Mouse (Mus musculus) hindbrain, embryonic 11.5 days (tissue): Measurements from ENCODE around the gene Apoc3. TPM values are rescaled to one million over a fixed set of nuclear protein-coding genes. Genes with fewer than 3 reads are reported as not detected.
A peak's percentile ranks its signal among the peaks of the same experiment; 100 is the strongest.

Source experiments
- ATAC-seq: fragments of 200-750 bp; cut with Nextera tagmentation; 2 replicates; pipeline ENCODE4 v1.8.0; 2017; ENCODE audit warnings: mild to moderate bottlenecking, moderate TSS enrichment, moderate library complexity; ENCODE audit not compliant: low FRiP score
- DNase-seq: peaks from one replicate; pipeline ENCODE4 v3.0.0-alpha.2; 2015; ENCODE audit warnings: low spot score
- H3K27ac ChIP-seq: fragments of 300-500 bp; sonication (generic); 2 replicates; pipeline ENCODE4 v1.5.1; 2014; ENCODE audit warnings: mild to moderate bottlenecking, low read depth, low read length
- H3K27me3 ChIP-seq: fragments of 300-500 bp; sonication (generic); 2 replicates; pipeline ENCODE4 v1.6.1; 2014; ENCODE audit warnings: mild to moderate bottlenecking, low read length, moderate library complexity, mixed read lengths; ENCODE audit not compliant: control insufficient read depth, insufficient read depth
- H3K36me3 ChIP-seq: fragments of 300-500 bp; sonication (generic); 2 replicates; pipeline ENCODE4 v1.6.1; 2014; ENCODE audit warnings: mild to moderate bottlenecking, low read length, moderate library complexity, mixed read lengths; ENCODE audit not compliant: control insufficient read depth, insufficient read depth
- H3K4me1 ChIP-seq: fragments of 300-500 bp; sonication (generic); replicated peaks from 2 replicates; pipeline ENCODE4 v1.6.1; 2014; ENCODE audit warnings: low read length, mixed read lengths; ENCODE audit not compliant: control insufficient read depth, insufficient read depth
- H3K4me2 ChIP-seq: fragments of 300-500 bp; sonication (generic); replicated peaks from 2 replicates; pipeline ENCODE4 v1.6.1; 2014; ENCODE audit warnings: mild to moderate bottlenecking, low read depth, low read length
- H3K4me3 ChIP-seq: fragments of 300-500 bp; sonication (generic); 2 replicates; pipeline ENCODE4 v1.5.1; 2014; ENCODE audit warnings: low read depth, low read length
- H3K9ac ChIP-seq: fragments of 300-500 bp; sonication (generic); 2 replicates; pipeline ENCODE4 v1.6.1; 2014; ENCODE audit warnings: low read depth, low read length
- H3K9me3 ChIP-seq: fragments of 300-500 bp; sonication (generic); 2 replicates; pipeline ENCODE4 v1.6.1; 2016; ENCODE audit warnings: low read length; ENCODE audit not compliant: control insufficient read depth
- WGBS: fragments of 180-500 bp; shearing (Covaris S2); extraction: QIAGEN DNeasy Blood & Tissue Kit; methylation state at CpG from one replicate; pipeline ENCODE4 v1.1.7; 2014; 5-methylcytosine and 5-hydroxymethylcytosine counted together
- polyA plus RNA-seq: library from polyadenylated mRNA; unstranded; fragments of >200 nt; fragmentation: Nextera tagmentation; extraction: Ambion mirVana; gene quantifications from 2 replicates; pipeline ENCODE4 v1.2.1, GENCODE M21; 2014

The Apoc3 gene
- polyA plus RNA-seq, 1 experiment from 2014 or later, result not detected

GRCm38 (mm10) chr9:46192642-46193041 lies 42.8 kb downstream of the Apoc3 start:
- no peak overlapping the region for H3K4me3 ChIP-seq
- H3K9me3 ChIP-seq, result no peaks in the 10 kb centered on the region
- no peak overlapping the region for H3K4me2 ChIP-seq
- WGBS, result 80% methylated on average over 6 of the region's 6 CpGs
- DNase-seq, result no peak
- H3K4me1 ChIP-seq, result no peaks in the 10 kb centered on the region
- no peaks in the 10 kb centered on the region for H3K27me3 ChIP-seq
- no peak overlapping the region for H3K9ac ChIP-seq
- no peak for ATAC-seq
- H3K27ac ChIP-seq, result no peak overlapping the region
- H3K36me3 ChIP-seq, result no peaks in the 10 kb centered on the region

GRCm38 (mm10) chr9:46191644-46192043 lies 43.8 kb downstream of the Apoc3 start:
- ATAC-seq (no peak), DNase-seq (peak; percentile 46)
- no peak overlapping the region for H3K4me2 ChIP-seq
- no peaks in the 10 kb centered on the region for H3K36me3 ChIP-seq
- H3K9me3 ChIP-seq, result no peaks in the 10 kb centered on the region
- H3K4me3 ChIP-seq, result no peak overlapping the region
- H3K4me1 ChIP-seq, result no peaks in the 10 kb centered on the region
- H3K27ac ChIP-seq, result no peak overlapping the region
- no peaks in the 10 kb centered on the region for H3K27me3 ChIP-seq
- 43% methylated on average over 1 of the region's 1 CpGs for WGBS
- H3K9ac ChIP-seq, result no peak overlapping the region

GRCm38 (mm10) chr9:46191234-46191633 lies 44.2 kb downstream of the Apoc3 start:
- no peak for DNase-seq

GRCm38 (mm10) chr9:46189381-46189780 lies 46.1 kb downstream of the Apoc3 start:
- no peak overlapping the region for H3K9ac ChIP-seq
- no peak overlapping the region for H3K27ac ChIP-seq
- no peaks in the 10 kb centered on the region for H3K27me3 ChIP-seq
- H3K9me3 ChIP-seq, result no peaks in the 10 kb centered on the region
- no peaks in the 10 kb centered on the region for H3K4me1 ChIP-seq
- no peak overlapping the region for H3K4me2 ChIP-seq
- 87% methylated on average over 10 of the region's 10 CpGs for WGBS
- no peak for ATAC-seq
- H3K36me3 ChIP-seq, result no peaks in the 10 kb centered on the region
- H3K4me3 ChIP-seq, result no peak overlapping the region
- no peak for DNase-seq

More at GRCm38 (mm10) chr9:46191234-46191633, 44.2 kb downstream of the Apoc3 start:
- Histone ChIP-seq H3K4me3 (no peak overlapping the region), H3K27me3 (no peaks in the 10 kb centered on the region), H3K27ac (no peak overlapping the region), H3K4me2 (no peak overlapping the region), H3K4me1 (no peaks in the 10 kb centered on the region), H3K9ac (no peak overlapping the region), H3K9me3 (no peaks in the 10 kb centered on the region), H3K36me3 (no peaks in the 10 kb centered on the region)
- 74% methylated on average over 8 of the region's 8 CpGs for WGBS
- no peak for ATAC-seq

GRCm38 (mm10) chr9:46188956-46189355 lies 46.5 kb downstream of the Apoc3 start:
- DNase-seq (no peak), ATAC-seq (no peak)
- WGBS, result 80% methylated on average over 5 of the region's 5 CpGs
- no peak overlapping the region for H3K4me3 ChIP-seq
- no peaks in the 10 kb centered on the region for H3K27me3 ChIP-seq
- no peak overlapping the region for H3K9ac ChIP-seq
- H3K4me1 ChIP-seq, result no peaks in the 10 kb centered on the region
- no peaks in the 10 kb centered on the region for H3K36me3 ChIP-seq
- H3K9me3 ChIP-seq, result no peaks in the 10 kb centered on the region
- no peak overlapping the region for H3K27ac ChIP-seq
- no peak overlapping the region for H3K4me2 ChIP-seq

GRCm38 (mm10) chr9:46188370-46188769 lies 47.1 kb downstream of the Apoc3 start:
- no peak for DNase-seq
- no peaks in the 10 kb centered on the region for H3K4me1 ChIP-seq
- H3K4me2 ChIP-seq, result no peak overlapping the region
- 91% methylated on average over 4 of the region's 4 CpGs for WGBS
- no peak for ATAC-seq
- H3K36me3 ChIP-seq, result no peaks in the 10 kb centered on the region
- no peak overlapping the region for H3K27ac ChIP-seq
- H3K9ac ChIP-seq, result no peak overlapping the region
- H3K27me3 ChIP-seq, result no peaks in the 10 kb centered on the region
- no peaks in the 10 kb centered on the region for H3K9me3 ChIP-seq
- H3K4me3 ChIP-seq, result no peak overlapping the region

- Histone ChIP-seq H3K27ac (no peak overlapping the region), H3K4me3 (no peak overlapping the region), H3K36me3 (no peaks in the 10 kb centered on the region), H3K4me1 (no peaks in the 10 kb centered on the region), H3K9ac (no peak overlapping the region), H3K27me3 (no peaks in the 10 kb centered on the region), H3K4me2 (no peak overlapping the region), H3K9me3 (no peaks in the 10 kb centered on the region)
- DNase-seq (no peak), ATAC-seq (no peak)
- WGBS, result 70% methylated on average over 1 of the region's 1 CpGs
Observed at GRCm38 (mm10) chr9:46186387-46186786, 49.0 kb downstream of the Apoc3 start.

- no peak for ATAC-seq
- H3K9ac ChIP-seq, result no peak overlapping the region
- H3K9me3 ChIP-seq, result no peaks in the 10 kb centered on the region
- 47% methylated on average over 2 of the region's 2 CpGs for WGBS
- DNase-seq, result peak; percentile 37
- no peaks in the 10 kb centered on the region for H3K36me3 ChIP-seq
- H3K4me1 ChIP-seq, result no peaks in the 10 kb centered on the region
- H3K27me3 ChIP-seq, result no peaks in the 10 kb centered on the region
- H3K4me3 ChIP-seq, result no peak overlapping the region
- H3K27ac ChIP-seq, result no peak overlapping the region
- no peak overlapping the region for H3K4me2 ChIP-seq
Observed at GRCm38 (mm10) chr9:46185191-46185590, 50.2 kb downstream of the Apoc3 start.

GRCm38 (mm10) chr9:46184542-46184941 lies 50.9 kb downstream of the Apoc3 start:
- Histone ChIP-seq H3K9me3 (no peaks in the 10 kb centered on the region), H3K27ac (no peak overlapping the region), H3K27me3 (no peaks in the 10 kb centered on the region), H3K4me3 (no peak overlapping the region), H3K4me2 (no peak overlapping the region), H3K36me3 (no peaks in the 10 kb centered on the region), H3K9ac (no peak overlapping the region), H3K4me1 (no peaks in the 10 kb centered on the region)
- WGBS, result 89% methylated on average over 5 of the region's 5 CpGs
- DNase-seq (no peak), ATAC-seq (no peak)
